Mouse (Mus musculus) fibroblast of lung, adult 2 months (primary cell): ENCODE results near the gene Gm9758.
"Not testable (repeated sequence)": the region's sequence is repeated elsewhere in the genome, so short reads cannot be mapped to it uniquely, and the experiment has no call there.

ENCODE experiments used
- DNase-seq: peaks from one replicate; pipeline ENCODE4 v3.0.0-alpha.2; 2011; ENCODE audit warnings: low read depth

Gm9758 gene

DNA sequence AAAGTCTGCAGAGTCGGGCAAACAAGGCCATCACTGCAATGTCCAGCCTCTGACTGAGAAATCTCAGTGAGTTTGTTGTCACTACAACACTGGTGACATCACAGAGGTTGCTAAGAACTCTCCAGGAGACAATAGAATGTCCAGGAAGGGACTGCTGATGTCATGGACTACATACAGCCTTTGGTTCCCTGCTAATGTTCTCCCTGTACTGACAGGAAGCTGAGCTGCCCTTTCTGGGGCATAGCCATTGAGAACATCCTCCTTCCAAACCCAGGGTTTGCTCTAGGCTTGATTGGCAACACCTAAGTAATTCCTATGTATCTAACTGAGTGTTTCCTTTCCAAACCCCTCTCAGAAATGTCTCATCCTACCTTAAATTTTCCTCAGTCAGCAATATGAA lies at the start of gene Gm9758:
Gene Gm9758 (minus strand): TSS at position 101 of the 400 bp plus-strand sequence.
- DNase-seq: not testable (repeated sequence)

DNA sequence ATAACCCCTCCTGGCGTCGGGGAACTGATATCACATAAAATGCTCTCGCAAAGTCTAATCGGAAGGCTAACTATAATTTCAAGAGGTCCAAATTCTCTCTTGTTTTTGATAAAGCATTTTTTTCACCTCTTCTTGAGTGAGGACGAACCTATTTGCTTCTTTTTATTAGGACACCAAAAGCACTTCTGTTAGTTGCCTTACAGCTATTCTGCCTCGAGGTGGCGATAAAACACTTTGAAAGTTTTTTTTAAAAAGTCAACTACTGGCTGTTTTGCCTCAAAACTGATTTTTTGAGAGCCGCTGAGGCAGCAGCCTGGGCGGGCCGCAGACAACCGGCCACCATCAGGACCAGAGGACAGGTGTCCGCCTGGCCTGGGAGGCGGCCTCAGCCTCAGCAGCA lies 49.1 kb upstream of the Gm9758 start:
- not testable (repeated sequence) for DNase-seq

- not testable (repeated sequence) for DNase-seq
Measured at GRCm38 (mm10) chr5:14961502-14961901, 46.8 kb upstream of the Gm9758 start.

- not testable (repeated sequence) for DNase-seq
Measured at GRCm38 (mm10) chr5:14955928-14956706, 41.4 kb upstream of the Gm9758 start.

GRCm38 (mm10) chr5:14953587-14953986 lies 38.9 kb upstream of the Gm9758 start:
- not testable (repeated sequence) for DNase-seq

DNA sequence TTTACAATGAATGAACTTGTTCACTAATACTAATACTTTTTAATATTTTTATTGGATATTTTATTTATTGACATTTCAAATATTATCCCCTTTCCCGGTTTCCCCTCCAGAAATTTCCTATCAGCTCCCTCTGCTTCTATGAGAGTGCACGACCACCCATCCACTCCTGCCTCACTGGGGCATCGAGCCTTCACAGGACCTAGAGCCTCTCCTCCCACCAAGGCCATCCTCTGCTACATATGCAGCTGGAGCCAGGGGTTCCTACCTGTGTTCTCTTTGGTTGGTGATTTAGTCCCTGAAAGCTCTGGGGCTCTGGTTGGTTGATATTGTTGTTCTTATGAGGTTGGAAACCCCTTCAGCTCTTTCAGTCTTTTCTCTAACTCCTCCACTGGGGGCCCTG lies 38.0 kb upstream of the Gm9758 start:
- not testable (repeated sequence) for DNase-seq

- DNase-seq: not testable (repeated sequence)
Measured at GRCm38 (mm10) chr5:14951822-14952221, 37.1 kb upstream of the Gm9758 start.

DNA sequence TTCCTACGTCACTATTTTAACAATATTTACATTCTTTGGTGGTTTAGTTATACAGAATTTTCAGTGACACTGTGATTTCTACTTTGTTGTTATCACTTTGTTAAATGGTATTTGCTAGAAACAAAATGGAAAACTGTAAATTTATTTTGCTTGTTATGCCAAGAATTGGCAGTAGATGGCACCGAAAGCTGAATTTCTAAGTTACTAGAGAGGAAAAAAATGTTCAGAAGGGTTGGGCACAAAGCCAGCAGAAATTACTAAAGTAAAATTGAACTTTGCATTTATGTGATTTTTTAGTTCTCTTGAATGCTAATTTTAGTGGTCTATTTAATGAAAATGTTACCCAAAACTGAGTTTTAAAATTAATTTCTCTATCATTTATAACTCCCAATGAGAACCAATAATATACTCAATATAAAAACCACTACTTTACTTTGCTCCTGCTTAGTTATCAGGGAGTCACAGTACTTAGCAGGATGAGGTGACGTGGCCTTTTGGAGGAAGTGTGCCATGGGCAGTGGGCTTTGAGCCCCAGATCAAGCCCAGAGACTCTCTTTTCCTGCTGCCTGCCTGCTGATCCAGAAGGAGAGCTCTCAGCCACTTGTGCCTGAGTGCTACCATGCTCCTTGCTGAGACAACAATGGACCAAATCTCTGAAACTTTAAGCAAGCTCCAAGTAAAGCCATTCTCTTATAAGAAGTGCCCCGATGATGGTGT lies 32.9 kb upstream of the Gm9758 start:
- DNase-seq: not testable (repeated sequence)

- not testable (repeated sequence) for DNase-seq
Measured at GRCm38 (mm10) chr5:14945524-14945923, 30.8 kb upstream of the Gm9758 start.

DNA sequence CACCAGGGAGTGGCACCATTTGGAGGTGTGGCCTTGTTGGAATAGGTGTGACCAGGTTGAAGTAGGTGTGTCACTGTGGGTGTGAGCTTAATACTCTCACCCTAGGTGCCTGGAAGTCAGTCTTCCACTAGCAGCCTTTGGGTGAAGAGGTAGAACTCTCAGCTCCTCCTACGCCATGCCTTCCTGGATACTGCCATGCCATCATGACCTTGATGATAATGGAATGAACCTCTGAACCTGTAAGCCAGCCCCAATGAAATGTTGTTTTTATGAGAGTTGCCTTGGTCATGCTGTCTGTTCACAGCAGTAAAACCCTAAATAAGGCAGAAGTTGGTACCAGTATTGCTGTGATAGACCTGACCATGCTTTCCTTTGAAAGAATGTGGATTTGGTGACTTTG lies 26.3 kb upstream of the Gm9758 start:
- DNase-seq: not testable (repeated sequence)

DNA sequence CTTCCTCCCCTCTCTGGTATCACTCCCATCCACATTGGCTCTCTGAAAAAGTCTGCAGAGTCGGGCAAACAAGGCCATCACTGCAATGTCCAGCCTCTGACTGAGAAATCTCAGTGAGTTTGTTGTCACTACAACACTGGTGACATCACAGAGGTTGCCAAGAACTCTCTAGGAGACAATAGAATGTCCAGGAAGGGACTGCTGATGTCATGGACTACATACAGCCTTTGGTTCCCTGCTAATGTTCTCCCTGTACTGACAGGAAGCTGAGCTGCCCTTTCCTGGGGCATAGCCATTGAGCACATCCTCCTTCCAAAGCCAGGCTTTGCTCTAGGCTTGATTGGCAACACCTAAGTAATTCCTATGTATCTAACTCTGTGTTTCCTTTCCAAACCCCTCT lies 23.6 kb upstream of the Gm9758 start, which contains the start of gene Speer4e:
Gene Speer4e (minus strand): TSS at position 101 of the 400 bp plus-strand sequence.
- not testable (repeated sequence) for DNase-seq

- DNase-seq: not testable (repeated sequence)
Measured at GRCm38 (mm10) chr5:14933721-14934120, 19.0 kb upstream of the Gm9758 start.

GRCm38 (mm10) chr5:14927047-14927446 lies 12.3 kb upstream of the Gm9758 start:
- DNase-seq: not testable (repeated sequence)

DNA sequence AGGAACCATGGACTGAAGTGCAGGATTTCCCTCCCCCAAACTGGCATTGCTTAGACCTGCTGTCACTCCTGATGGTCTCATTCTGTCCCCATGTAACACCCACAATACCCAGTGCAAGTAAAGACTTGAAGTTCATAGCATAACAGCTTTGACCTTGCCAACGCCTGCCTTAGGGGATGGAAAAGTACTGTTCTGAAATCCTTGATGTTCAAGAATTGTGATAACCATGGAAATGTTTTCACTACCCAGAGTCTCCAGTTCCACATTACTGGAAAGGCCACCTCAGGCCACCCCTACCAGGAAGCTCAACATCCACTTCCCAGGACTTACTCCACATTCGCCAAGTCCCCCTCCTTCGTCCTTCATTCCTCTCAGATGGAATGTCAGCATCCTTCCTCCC lies 338 bp downstream of the Gm9758 start:
- DNase-seq: not testable (repeated sequence)

- DNase-seq: not testable (repeated sequence)
Measured at GRCm38 (mm10) chr5:14903539-14903938, 11.2 kb downstream of the Gm9758 start.

DNA sequence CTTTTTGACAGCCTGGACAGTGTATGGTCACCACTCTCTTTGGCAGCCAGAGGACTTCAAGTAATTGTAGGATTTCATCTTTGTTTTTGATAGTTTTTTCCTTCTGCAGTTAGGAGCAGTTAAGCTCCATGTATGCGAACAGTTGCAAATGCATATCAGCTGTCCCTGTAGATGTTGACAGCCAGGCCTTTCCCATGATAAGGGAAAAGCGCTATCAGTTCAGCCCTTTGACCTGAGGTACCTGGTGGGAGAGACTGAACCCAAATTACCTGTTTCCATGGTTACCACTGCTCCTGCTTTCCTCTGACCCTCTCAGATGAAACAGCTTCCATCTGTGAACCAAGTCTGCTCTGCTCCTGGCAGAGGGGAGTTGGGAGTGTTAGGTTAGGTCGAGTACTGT lies 22.5 kb downstream of the Gm9758 start:
- DNase-seq: no peak

GRCm38 (mm10) chr5:14885291-14885690 lies 29.4 kb downstream of the Gm9758 start:
- not testable (repeated sequence) for DNase-seq
